In genomic region chr13:56197473-56198266, GRCm38 (mm10) we compare ENCODE assay signal across 9 mouse cellular contexts. TPM values are rescaled to one million over a fixed set of nuclear protein-coding genes. Genes with fewer than 3 reads are reported as not detected.
DNase-seq lines count a peak whose midpoint lies in the region; ATAC-seq and TF ChIP-seq lines count a peak whose summit lies in the region.
"Had no signal": no experiment of that assay in that cellular context is flagged by ENCODE, and none has a peak within 500 bp of the region (broad histone marks: within the 10 kb centered on the region; RNA-seq: fewer than 3 reads in every experiment).

No protein-coding gene starts in this region.

- H3K27me3 ChIP-seq in heart, postnatal 0 days (ENCODE audit: control insufficient read depth, insufficient read depth, low read length) = peaks cover 15% of the 10 kb centered on the region
- H3K27me3 ChIP-seq in liver, embryonic 16.5 days (ENCODE audit: control insufficient read depth, insufficient read depth, low read depth, low read length) = no peaks in the 10 kb centered on the region
- H3K27me3 ChIP-seq in neural tube, embryonic 15.5 days (replicated peaks) = peaks cover 36% of the 10 kb centered on the region

- whole genome bisulfite sequencing in heart, postnatal 0 days = 7% methylated on average over 15 of the region's 15 CpGs
- 10% methylated on average over 15 of the region's 15 CpGs for WGBS in liver, embryonic 16.5 days (ENCODE audit: insufficient replicate concordance)
- 10% methylated on average over 15 of the region's 15 CpGs for WGBS in neural tube, embryonic 15.5 days

- no peaks in the 10 kb centered on the region for H3K36me3 ChIP-seq in heart, postnatal 0 days (replicated peaks; ENCODE audit: control insufficient read depth, insufficient read depth, low read length)
- no peaks in the 10 kb centered on the region for H3K36me3 ChIP-seq in liver, embryonic 16.5 days (ENCODE audit: control insufficient read depth, insufficient read depth)
- H3K36me3 ChIP-seq in neural tube, embryonic 15.5 days = no peaks in the 10 kb centered on the region

- H3K9me3 ChIP-seq in heart, postnatal 0 days (replicated peaks; ENCODE audit: control insufficient read depth, low read length) = no peaks in the 10 kb centered on the region
- no peaks in the 10 kb centered on the region for H3K9me3 ChIP-seq in liver, embryonic 16.5 days (replicated peaks; ENCODE audit: control insufficient read depth, low read length)
- no peaks in the 10 kb centered on the region for H3K9me3 ChIP-seq in neural tube, embryonic 15.5 days (replicated peaks)

- H3K9ac ChIP-seq in heart, postnatal 0 days (replicated peaks; ENCODE audit: low read depth, low read length) = no peak overlapping the region
- no peak overlapping the region for H3K9ac ChIP-seq in liver, embryonic 16.5 days (ENCODE audit: low read depth, low read length)
- no peak overlapping the region for H3K9ac ChIP-seq in neural tube, embryonic 15.5 days (replicated peaks)

- no peaks in the 10 kb centered on the region for H3K4me1 ChIP-seq in heart, postnatal 0 days (ENCODE audit: control insufficient read depth, insufficient read depth)
- H3K4me1 ChIP-seq in liver, embryonic 16.5 days (ENCODE audit: control insufficient read depth, low read depth, low read length) = no peaks in the 10 kb centered on the region
- peaks cover 8% of the 10 kb centered on the region; the same call in 1 of the 2 replicates for H3K4me1 ChIP-seq in neural tube, embryonic 15.5 days

- H3K4me2 ChIP-seq in heart, postnatal 0 days (ENCODE audit: low read depth, low read length) = no peak overlapping the region
- peak overlapping the region; percentile 40 for H3K4me2 ChIP-seq in liver, embryonic 16.5 days (ENCODE audit: low read depth, low read length)
- H3K4me2 ChIP-seq in neural tube, embryonic 15.5 days = peak overlapping the region; percentile 37

- peak; percentile 99 for DNase-seq in brain, adult 2 months (ENCODE audit: low read depth, low spot score)
- peak; percentile 93 for DNase-seq in heart, postnatal 0 days (ENCODE audit: low spot score)
- peak; percentile 86 to 90 for DNase-seq in kidney, postnatal 36 days
- DNase-seq in testis, postnatal 10 days (ENCODE audit: low spot score) = peak; percentile 93

- H3K4me3 ChIP-seq in heart, postnatal 0 days (ENCODE audit: low read depth, low read length) = no peak overlapping the region
- no peak overlapping the region for H3K4me3 ChIP-seq in liver, embryonic 16.5 days (ENCODE audit: low read depth, low read length)
- no peak overlapping the region; the same call in 1 of the 2 replicates for H3K4me3 ChIP-seq in neural tube, embryonic 15.5 days (replicated peaks)

- TF ChIP-seq CTCF in heart, postnatal 0 days (IDR thresholded peaks at IDR 0.05; ENCODE audit: low read depth) = peak; percentile 100

- no peak for TF ChIP-seq EP300 in heart, postnatal 0 days (IDR thresholded peaks at IDR 0.05; ENCODE audit: low read depth)

- no peak overlapping the region for H3K27ac ChIP-seq in heart, postnatal 0 days (ENCODE audit: low read depth)
- H3K27ac ChIP-seq in liver, embryonic 16.5 days (ENCODE audit: low read length) = no peak overlapping the region
- no peak overlapping the region for H3K27ac ChIP-seq in neural tube, embryonic 15.5 days (replicated peaks)
- H3K27ac ChIP-seq: macrophage had no signal

- peak; percentile 90 for ATAC-seq in CD4-positive, CD25-positive, alpha-beta regulatory T cell, adult 4 months
- peak; percentile 92 for ATAC-seq in erythroblast, adult 5-6 weeks (replicated peaks; ENCODE audit: low FRiP score, poor library complexity, severe bottlenecking)
- ATAC-seq in heart, postnatal 0 days (ENCODE audit: insufficient read depth, low read depth) = peak; percentile 78
- ATAC-seq in liver, embryonic 16.5 days (ENCODE audit: low read depth) = no peak
- ATAC-seq in neural tube, embryonic 15.5 days (ENCODE audit: low FRiP score) = peak; percentile 81

RNA-seq across cellular contexts. Expression of gene Tifab, which starts 19.0 kb away (rescaled TPM):
- polyA plus RNA-seq in CD4-positive, CD25-positive, alpha-beta regulatory T cell, adult 4 months (2017; shearing (Covaris generic)) = under 1 TPM in 1 of 2 experiments, not detected in 1; 0.22 TPM
- total RNA-seq in erythroblast, adult 5-6 weeks (2015; ENCODE audit: low replicate concordance) = 8.4 and 18.3 TPM in 2 replicates
- 10.9 and 16.3 TPM in 2 replicates for total RNA-seq in erythroblast, adult 5-6 weeks (2017; ENCODE audit: low replicate concordance)
- total RNA-seq in heart, postnatal 0 days (2014; rRNA removed; ENCODE audit: low replicate concordance) = not detected in 2 replicates
- 0.71 and 0.88 TPM in 2 replicates for polyA plus RNA-seq in heart, postnatal 0 days (2015; fragmentation: Nextera tagmentation; extraction: Ambion mirVana)
- 7.1 and 8.1 TPM in 2 replicates for polyA plus RNA-seq in liver, embryonic 16.5 days (2015; fragmentation: Nextera tagmentation; extraction: Ambion mirVana)
- polyA plus RNA-seq in neural tube, embryonic 15.5 days (2015; fragmentation: Nextera tagmentation; extraction: Ambion mirVana) = 1.1 and 2.3 TPM in 2 replicates

RNA-seq across cellular contexts. Expression of gene Neurog1, which starts 54.3 kb away (rescaled TPM):
- not detected for polyA plus RNA-seq in CD4-positive, CD25-positive, alpha-beta regulatory T cell, adult 4 months (2017; shearing (Covaris generic))
- total RNA-seq in erythroblast, adult 5-6 weeks (2015; ENCODE audit: low replicate concordance) = not detected in 2 replicates
- not detected in 2 replicates for total RNA-seq in erythroblast, adult 5-6 weeks (2017; ENCODE audit: low replicate concordance)
- not detected in 2 replicates for total RNA-seq in heart, postnatal 0 days (2014; rRNA removed; ENCODE audit: low replicate concordance)
- polyA plus RNA-seq in heart, postnatal 0 days (2015; fragmentation: Nextera tagmentation; extraction: Ambion mirVana) = not detected in 2 replicates
- polyA plus RNA-seq in liver, embryonic 16.5 days (2015; fragmentation: Nextera tagmentation; extraction: Ambion mirVana) = not detected in 2 replicates
- 0.18 TPM in 1 of 2 replicates, not detected in the other for polyA plus RNA-seq in neural tube, embryonic 15.5 days (2015; fragmentation: Nextera tagmentation; extraction: Ambion mirVana)
- polyA plus RNA-seq: macrophage had no signal
